Mouse (Mus musculus) hindbrain, embryonic 14.5 days (tissue): Measurements from ENCODE around the gene Tinf2. TPM values are rescaled to one million over a fixed set of nuclear protein-coding genes. Genes with fewer than 3 reads are reported as not detected.

Source experiments
- ATAC-seq: fragments of 200-750 bp; cut with Nextera tagmentation; 2 replicates; pipeline ENCODE4 v1.8.0; 2017; ENCODE audit warnings: moderate number of reproducible peaks, mild to moderate bottlenecking, moderate TSS enrichment, moderate library complexity; ENCODE audit not compliant: low FRiP score
- DNase-seq: peaks from one replicate; pipeline ENCODE4 v3.0.0-alpha.2; 2015; ENCODE audit warnings: low spot score
- H3K27ac ChIP-seq: fragments of 300-500 bp; sonication (generic); 2 replicates; pipeline ENCODE4 v1.5.1; 2014; ENCODE audit warnings: mild to moderate bottlenecking, moderate library complexity
- H3K27me3 ChIP-seq: fragments of 300-500 bp; sonication (generic); 2 replicates; pipeline ENCODE4 v1.6.1; 2014; ENCODE audit warnings: mild to moderate bottlenecking, low read length, mixed read lengths; ENCODE audit not compliant: control insufficient read depth, insufficient read depth
- H3K36me3 ChIP-seq: fragments of 300-500 bp; sonication (generic); replicated peaks from 2 replicates; pipeline ENCODE4 v1.6.1; 2014; ENCODE audit not compliant: control insufficient read depth, insufficient read depth
- H3K4me1 ChIP-seq: fragments of 300-500 bp; sonication (generic); replicated peaks from 2 replicates; pipeline ENCODE4 v1.6.1; 2014; ENCODE audit warnings: antibody characterized with exemption, low read length, mixed read lengths; ENCODE audit not compliant: control insufficient read depth, insufficient read depth
- H3K4me2 ChIP-seq: fragments of 300-500 bp; sonication (generic); replicated peaks from 2 replicates; pipeline ENCODE4 v1.6.1; 2014; ENCODE audit warnings: mild to moderate bottlenecking, moderate library complexity
- H3K4me3 ChIP-seq: fragments of 300-500 bp; sonication (generic); replicated peaks from 2 replicates; pipeline ENCODE4 v1.5.1; 2014; ENCODE audit warnings: mild to moderate bottlenecking, low read length
- H3K9ac ChIP-seq: fragments of 300-500 bp; sonication (generic); 2 replicates; pipeline ENCODE4 v1.6.1; 2014
- H3K9me3 ChIP-seq: fragments of 300-500 bp; sonication (generic); 2 replicates; pipeline ENCODE4 v1.6.1; 2016; ENCODE audit warnings: low read length; ENCODE audit not compliant: control insufficient read depth
- WGBS: fragments of 180-500 bp; shearing (Covaris S2); extraction: QIAGEN DNeasy Blood & Tissue Kit; methylation state at CpG from one replicate; pipeline ENCODE4 v1.1.7; 2014; 5-methylcytosine and 5-hydroxymethylcytosine counted together
- polyA plus RNA-seq: library from polyadenylated mRNA; unstranded; fragments of >200 nt; fragmentation: Nextera tagmentation; extraction: Ambion mirVana; gene quantifications from 2 replicates; pipeline ENCODE4 v1.2.1, GENCODE M21; 2014

Gene Tinf2
- polyA plus RNA-seq, 1 experiment from 2014 or later: 24.3 TPM

DNA sequence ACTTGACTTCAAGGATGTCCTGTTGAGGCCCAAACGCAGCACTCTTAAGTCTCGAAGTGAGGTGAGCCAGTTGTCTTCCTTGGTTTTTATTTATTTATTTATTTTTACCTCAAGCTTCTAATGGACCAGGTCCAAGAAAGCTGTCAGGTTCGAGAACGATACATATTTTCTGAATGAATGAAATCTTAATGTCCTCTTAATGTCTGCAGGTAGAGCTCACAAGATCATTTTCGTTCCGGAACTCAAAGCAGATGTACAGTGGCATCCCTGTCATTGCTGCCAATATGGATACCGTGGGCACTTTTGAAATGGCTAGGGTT, 8.9 kb downstream of the Tinf2 start:
- H3K36me3 ChIP-seq: peaks cover 36% of the 10 kb centered on the region
- peak overlapping the region; percentile 78 for H3K4me3 ChIP-seq
- no peaks in the 10 kb centered on the region for H3K9me3 ChIP-seq
- H3K27ac ChIP-seq: 0 out of 2 replicates have a peak overlapping the region, but pooled peaks have one; percentile 92
- DNase-seq (no peak), ATAC-seq (no peak)
- peak overlapping the region; percentile 75 for H3K9ac ChIP-seq
- peaks cover 20% of the 10 kb centered on the region for H3K4me1 ChIP-seq
- no peaks in the 10 kb centered on the region for H3K27me3 ChIP-seq
- peak overlapping the region; percentile 71 for H3K4me2 ChIP-seq
- WGBS: 86% methylated on average over 7 of the region's 7 CpGs

DNA sequence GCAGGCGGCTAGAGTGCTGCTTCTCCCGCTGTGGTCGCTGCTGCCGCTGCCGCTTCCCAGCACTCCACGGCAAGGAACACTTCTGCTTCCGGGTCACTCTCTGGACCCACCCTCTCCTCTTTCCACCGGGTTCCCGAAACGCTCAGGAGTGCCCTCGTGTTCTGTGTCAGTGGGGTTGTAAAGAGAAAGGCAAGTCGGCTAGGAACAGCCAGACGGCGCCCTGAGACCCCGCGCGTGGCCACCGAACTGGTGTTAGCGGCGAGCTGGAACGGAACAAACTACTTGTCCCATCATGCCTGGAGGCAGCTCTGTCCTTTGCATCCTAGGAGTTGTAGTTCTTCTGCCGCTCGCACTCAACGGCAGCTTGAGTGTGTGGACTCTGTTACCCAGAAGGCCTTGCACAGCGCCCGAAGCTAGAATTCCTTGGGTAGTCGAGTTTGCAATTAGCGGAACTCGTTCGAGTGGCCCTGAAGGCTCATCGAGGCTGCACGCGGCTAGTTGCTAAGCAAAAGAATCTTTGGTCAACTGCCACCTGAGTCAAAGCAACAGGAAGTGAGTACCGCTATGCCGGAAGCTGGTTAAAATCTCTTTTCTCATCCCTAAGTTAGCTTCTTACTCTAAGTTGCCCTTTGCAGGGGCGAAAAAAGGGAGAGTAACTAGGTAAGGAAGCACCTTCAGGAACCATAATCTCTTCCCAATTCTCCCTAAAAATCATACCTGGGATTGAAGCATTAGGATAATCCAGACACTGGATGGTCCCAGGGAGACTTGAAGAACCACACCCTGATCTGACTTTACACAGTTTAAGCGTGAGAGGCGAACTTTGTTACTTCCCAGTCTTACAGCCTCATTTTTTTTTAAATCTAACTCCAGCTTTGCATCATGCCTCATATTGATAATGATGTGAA, 9.5 kb downstream of the Tinf2 start, which contains the start of the genes Gmpr2 and Nedd8:
Gene Gmpr2 (plus strand): TSS at position 109 of the 908 bp plus-strand sequence.
Gene Nedd8 (minus strand): TSS at position 292 of the 908 bp plus-strand sequence.
- DNase-seq (peak; percentile 91), ATAC-seq (peak; percentile 98)
- H3K4me2 ChIP-seq: peak within 1 kb of the TSS; percentile 71
- H3K4me1 ChIP-seq: peaks cover 20% of the 10 kb centered on the region
- peak within 1 kb of the TSS; percentile 75 for H3K9ac ChIP-seq
- H3K4me3 ChIP-seq: peak within 1 kb of the TSS; percentile 78
- H3K27ac ChIP-seq: peak within 1 kb of the TSS; percentile 92
- H3K27me3 ChIP-seq: no peaks in the 10 kb centered on the region
- 2% methylated on average over 38 of the region's 38 CpGs for WGBS
- no peaks in the 10 kb centered on the region for H3K9me3 ChIP-seq
- peaks cover 30% of the 10 kb centered on the region for H3K36me3 ChIP-seq

DNA sequence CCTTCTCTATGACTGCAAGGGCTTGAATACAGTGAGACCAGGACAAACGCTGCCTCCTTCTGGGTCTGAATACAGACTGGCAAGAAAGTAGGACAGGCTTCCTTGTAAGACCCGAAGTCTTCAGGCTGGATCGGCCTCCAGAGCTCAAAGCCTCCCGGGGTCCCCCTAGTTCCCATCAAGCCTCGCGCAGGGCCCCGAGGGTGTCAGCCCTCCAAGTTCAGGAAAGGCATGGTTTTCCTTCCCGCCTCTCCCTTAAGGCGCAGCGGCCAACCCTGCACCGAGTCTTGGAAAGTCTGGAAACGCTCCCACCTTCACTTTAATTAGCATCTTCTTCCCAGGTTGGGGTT, 10.2 kb downstream of the Tinf2 start:
- H3K4me2 ChIP-seq: peak overlapping the region; percentile 71
- no peak for DNase-seq
- under 1% methylated on average over 12 of the region's 12 CpGs for WGBS
- no peaks in the 10 kb centered on the region for H3K9me3 ChIP-seq
- H3K36me3 ChIP-seq: peaks cover 27% of the 10 kb centered on the region
- H3K27me3 ChIP-seq: no peaks in the 10 kb centered on the region
- H3K4me3 ChIP-seq: peak overlapping the region; percentile 78
- H3K27ac ChIP-seq: peak overlapping the region; percentile 92
- peak overlapping the region; percentile 75 for H3K9ac ChIP-seq
- H3K4me1 ChIP-seq: peaks cover 20% of the 10 kb centered on the region
- ATAC-seq: peak; percentile 65

DNA sequence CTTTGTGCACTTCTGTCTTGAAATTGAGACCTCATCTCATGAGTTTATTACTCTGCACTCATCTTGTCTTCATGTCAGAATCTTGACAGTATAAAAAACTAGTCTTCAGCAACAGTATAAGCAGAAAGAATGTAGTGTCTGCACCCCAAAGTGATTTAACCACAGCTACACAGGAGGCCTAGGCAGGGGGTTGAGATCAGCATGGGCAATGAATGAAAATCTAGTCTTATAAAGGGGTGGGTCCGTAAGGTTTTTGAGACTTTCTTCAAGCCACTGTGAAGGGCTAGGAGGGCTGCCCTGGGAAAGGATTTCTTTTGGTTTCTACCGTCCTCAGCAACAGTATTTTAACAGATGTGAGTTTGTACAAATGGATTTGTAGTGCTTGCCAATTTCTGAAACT, 21.0 kb downstream of the Tinf2 start:
- no peak for DNase-seq
- Histone ChIP-seq H3K27ac (0 out of 2 replicates have a peak overlapping the region, but pooled peaks have one; percentile 88), H3K4me2 (peak overlapping the region; percentile 65), H3K9me3 (no peaks in the 10 kb centered on the region), H3K4me3 (peak overlapping the region; percentile 73), H3K36me3 (peaks cover 48% of the 10 kb centered on the region), H3K27me3 (no peaks in the 10 kb centered on the region), H3K4me1 (peaks cover 12% of the 10 kb centered on the region; the same call in 1 of the 2 replicates), H3K9ac (no peak overlapping the region)
- WGBS: 50% methylated on average over 2 of the region's 2 CpGs
- ATAC-seq: no peak

DNA sequence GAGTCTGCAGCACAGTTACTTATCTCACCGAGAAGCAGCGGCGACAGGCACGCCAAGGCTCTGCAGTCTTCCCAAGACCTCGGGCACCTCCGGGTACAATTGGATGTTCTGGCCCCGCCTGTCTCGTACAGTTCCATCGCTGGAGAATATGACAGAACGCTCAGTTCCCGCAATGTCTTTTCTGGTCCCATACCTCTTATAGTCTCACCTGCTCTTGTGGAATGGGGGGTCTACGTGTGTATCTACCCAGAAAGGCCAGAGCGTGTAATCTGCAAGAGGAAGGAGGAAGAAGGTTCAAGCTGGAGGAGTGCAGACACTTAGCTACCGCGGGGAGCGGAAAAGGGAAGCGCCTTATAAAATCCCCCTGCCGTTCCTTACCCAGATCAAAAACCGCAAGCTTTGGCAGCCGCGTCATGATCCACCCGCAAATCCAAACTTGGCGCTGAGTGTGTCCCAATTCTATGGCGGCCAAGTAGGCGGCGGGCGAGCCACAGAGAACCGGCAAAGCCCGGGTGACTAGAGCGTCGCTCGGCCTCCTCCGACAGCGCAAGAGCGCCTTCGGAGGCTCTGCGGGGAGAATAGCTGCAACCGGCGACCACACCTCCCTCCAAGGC, 21.6 kb downstream of the Tinf2 start, which contains the start of gene Mdp1:
Gene Mdp1 (minus strand): TSS at position 549 of the 614 bp plus-strand sequence.
- H3K4me2 ChIP-seq: peak within 1 kb of the TSS; percentile 65
- ATAC-seq (peak; percentile 95), DNase-seq (peak; percentile 82)
- peaks cover 45% of the 10 kb centered on the region for H3K36me3 ChIP-seq
- H3K4me1 ChIP-seq: peaks cover 12% of the 10 kb centered on the region; the same call in 1 of the 2 replicates
- peak within 1 kb of the TSS; percentile 73 for H3K4me3 ChIP-seq
- H3K9me3 ChIP-seq: no peaks in the 10 kb centered on the region
- H3K27me3 ChIP-seq: no peaks in the 10 kb centered on the region
- WGBS: under 1% methylated on average over 39 of the region's 39 CpGs
- H3K27ac ChIP-seq: peak within 1 kb of the TSS; percentile 88
- H3K9ac ChIP-seq: peak within 1 kb of the TSS; percentile 79

DNA sequence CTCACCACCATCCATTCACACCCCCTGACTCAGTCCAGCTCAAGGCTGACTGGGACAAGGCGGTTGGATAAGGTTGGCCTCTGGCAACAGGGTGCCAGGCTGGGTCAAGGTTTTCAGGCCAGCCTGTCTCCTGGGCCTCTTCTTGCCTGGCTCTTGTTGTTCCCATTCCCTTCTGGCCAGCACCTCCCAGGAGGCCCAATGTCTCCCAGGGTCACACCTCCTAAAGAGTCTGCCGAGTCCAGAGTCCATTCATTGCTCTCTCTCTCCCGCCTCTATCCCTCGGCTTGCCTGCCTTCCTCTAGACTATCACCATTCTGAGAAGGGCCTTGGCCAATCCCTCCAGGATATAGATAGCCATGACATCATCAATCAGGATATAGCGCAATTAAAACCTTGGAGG, 23.6 kb downstream of the Tinf2 start:
- Histone ChIP-seq H3K9ac (no peak overlapping the region), H3K4me3 (no peak overlapping the region), H3K27me3 (no peaks in the 10 kb centered on the region), H3K4me2 (no peak overlapping the region), H3K36me3 (peaks cover 34% of the 10 kb centered on the region), H3K4me1 (peaks cover 12% of the 10 kb centered on the region; the same call in 1 of the 2 replicates), H3K27ac (no peak overlapping the region), H3K9me3 (no peaks in the 10 kb centered on the region)
- DNase-seq (no peak), ATAC-seq (no peak)
- WGBS: 95% methylated on average over 5 of the region's 5 CpGs

DNA sequence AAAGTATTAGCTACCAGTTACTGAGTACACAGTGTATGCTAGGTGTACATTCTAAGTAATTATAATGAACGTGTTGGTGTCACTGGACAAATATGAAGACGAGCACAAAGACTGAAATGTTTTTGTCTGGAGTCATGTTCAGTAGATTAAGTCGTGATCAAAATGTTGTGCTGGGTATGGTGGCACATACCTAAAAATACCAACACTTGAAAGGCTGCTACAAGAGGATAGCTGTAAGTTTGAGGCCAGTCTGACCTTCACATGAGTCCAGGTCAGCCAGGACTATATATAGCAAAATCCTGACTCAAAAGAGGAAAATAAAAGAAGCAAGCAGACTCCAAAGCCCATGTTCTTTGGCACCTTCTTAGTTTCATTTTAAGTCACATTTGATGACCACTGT, 24.7 kb downstream of the Tinf2 start:
- H3K27me3 ChIP-seq: no peaks in the 10 kb centered on the region
- DNase-seq: no peak
- no peaks in the 10 kb centered on the region for H3K9me3 ChIP-seq
- H3K4me3 ChIP-seq: no peak overlapping the region
- 92% methylated on average over 3 of the region's 3 CpGs for WGBS
- H3K4me2 ChIP-seq: no peak overlapping the region
- no peak overlapping the region for H3K27ac ChIP-seq
- H3K9ac ChIP-seq: no peak overlapping the region
- peaks cover 25% of the 10 kb centered on the region for H3K36me3 ChIP-seq
- no peak for ATAC-seq
- peaks cover 12% of the 10 kb centered on the region; the same call in 1 of the 2 replicates for H3K4me1 ChIP-seq

DNA sequence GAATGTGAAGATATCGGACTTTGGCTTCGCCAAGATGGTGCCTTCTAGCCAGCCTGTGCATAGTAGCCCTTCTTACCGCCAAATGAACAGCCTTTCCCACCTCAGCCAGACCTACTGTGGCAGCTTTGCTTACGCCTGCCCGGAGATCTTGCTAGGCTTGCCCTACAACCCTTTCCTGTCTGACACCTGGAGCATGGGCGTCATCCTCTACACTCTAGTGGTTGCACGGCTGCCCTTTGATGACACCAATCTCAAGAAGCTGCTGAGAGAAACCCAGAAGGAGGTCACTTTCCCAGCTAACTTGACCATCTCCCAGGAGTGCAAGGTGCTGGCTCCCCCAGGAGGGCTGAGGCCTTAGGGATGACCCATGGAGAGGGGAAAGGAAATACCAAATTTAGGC, 30.1 kb downstream of the Tinf2 start:
- H3K27ac ChIP-seq: no peak overlapping the region
- ATAC-seq: no peak
- DNase-seq: no peak
- H3K9me3 ChIP-seq: no peaks in the 10 kb centered on the region
- no peak overlapping the region for H3K9ac ChIP-seq
- no peaks in the 10 kb centered on the region; the same call in 1 of the 2 replicates for H3K36me3 ChIP-seq
- H3K27me3 ChIP-seq: no peaks in the 10 kb centered on the region
- no peak overlapping the region for H3K4me2 ChIP-seq
- H3K4me3 ChIP-seq: no peak overlapping the region
- H3K4me1 ChIP-seq: no peaks in the 10 kb centered on the region
- 90% methylated on average over 7 of the region's 7 CpGs for WGBS

DNA sequence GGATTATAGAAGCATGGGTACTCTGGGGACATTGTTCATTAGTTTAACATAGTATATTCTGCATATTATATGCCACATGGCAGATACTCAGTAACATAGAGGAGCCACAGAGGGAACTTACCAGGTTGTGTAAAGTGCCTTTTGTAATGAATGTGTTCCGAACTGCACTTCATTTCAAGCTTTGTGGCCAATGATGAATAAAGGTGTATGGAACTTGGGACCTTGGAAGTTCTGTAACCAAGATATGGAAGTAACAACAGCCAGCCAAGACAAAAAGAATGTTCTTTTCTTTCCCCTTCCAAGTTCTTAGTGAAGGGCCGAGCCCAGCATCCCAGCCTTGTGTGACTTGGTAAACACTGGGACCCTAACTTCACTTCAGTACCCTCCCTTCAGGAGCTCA, 31.7 kb downstream of the Tinf2 start, which contains the start of gene Tssk4:
Gene Tssk4 (plus strand): TSS at position 301 of the 400 bp plus-strand sequence.
- Histone ChIP-seq H3K27ac (no peak within 1 kb of the TSS), H3K9ac (no peak within 1 kb of the TSS), H3K9me3 (no peaks in the 10 kb centered on the region), H3K36me3 (no peaks in the 10 kb centered on the region; the same call in 1 of the 2 replicates), H3K4me1 (peaks cover 3% of the 10 kb centered on the region; the same call in 1 of the 2 replicates), H3K27me3 (no peaks in the 10 kb centered on the region), H3K4me2 (no peak within 1 kb of the TSS), H3K4me3 (no peak within 1 kb of the TSS)
- no peak for DNase-seq
- 95% methylated on average over 2 of the region's 2 CpGs for WGBS
- no peak for ATAC-seq
